Comparison of ENCODE assay signal across 23 mouse cellular contexts in the genomic region with DNA sequence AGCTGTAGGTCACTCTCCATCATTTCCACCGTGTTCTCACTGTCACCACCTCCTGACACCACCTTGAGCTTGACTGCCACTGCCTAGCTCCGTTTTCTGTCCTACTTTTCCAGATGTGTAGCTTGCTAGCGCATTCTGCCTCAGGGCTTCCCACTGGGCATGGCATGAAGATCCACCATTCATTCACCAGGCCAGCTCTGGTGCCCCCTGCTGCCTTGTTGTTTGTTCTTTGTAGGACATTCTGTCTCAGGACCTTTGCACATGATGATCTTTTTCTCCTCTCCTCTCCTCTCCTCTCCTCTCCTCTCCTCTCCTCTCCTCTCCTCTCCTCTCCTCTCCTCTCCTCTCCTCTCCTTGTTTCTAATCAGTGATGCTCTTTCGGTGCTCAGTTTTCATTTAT. TPM values are rescaled to one million over a fixed set of nuclear protein-coding genes. Genes with fewer than 3 reads are reported as not detected.
A peak's percentile ranks its signal among the peaks of the same experiment; 100 is the strongest.
DNase-seq lines count a peak whose midpoint lies in the region; ATAC-seq and TF ChIP-seq lines count a peak whose summit lies in the region.
"Had no signal": no experiment of that assay in that cellular context is flagged by ENCODE, and none has a peak within 500 bp of the region (broad histone marks: within the 10 kb centered on the region; RNA-seq: fewer than 3 reads in every experiment).

No protein-coding gene starts in this region.

- H3K9me3 ChIP-seq in heart, postnatal 0 days (replicated peaks; ENCODE audit: control insufficient read depth, low read length): no peaks in the 10 kb centered on the region
- no peaks in the 10 kb centered on the region for H3K9me3 ChIP-seq in liver, embryonic 16.5 days (replicated peaks; ENCODE audit: control insufficient read depth, low read length)
- H3K9me3 ChIP-seq in stomach, postnatal 0 days (ENCODE audit: control insufficient read depth, low read length): no peaks in the 10 kb centered on the region
- H3K9me3 ChIP-seq in midbrain, embryonic 13.5 days: no peaks in the 10 kb centered on the region
- H3K9me3 ChIP-seq: kidney, embryonic 15.5 days; limb, embryonic 12.5 days; midbrain, embryonic 15.5 days had no signal

- H3K4me2 ChIP-seq in heart, postnatal 0 days (ENCODE audit: low read depth, low read length): no peak overlapping the region
- H3K4me2 ChIP-seq in liver, embryonic 16.5 days (ENCODE audit: low read depth, low read length): 0 out of 2 replicates have a peak overlapping the region, but pooled peaks have one; percentile 38
- H3K4me2 ChIP-seq in stomach, postnatal 0 days (replicated peaks; ENCODE audit: low read depth): no peak overlapping the region
- no peak overlapping the region for H3K4me2 ChIP-seq in midbrain, embryonic 13.5 days (replicated peaks)
- H3K4me2 ChIP-seq: kidney, embryonic 15.5 days; limb, embryonic 12.5 days; midbrain, embryonic 15.5 days had no signal

- no peak overlapping the region for H3K9ac ChIP-seq in heart, postnatal 0 days (replicated peaks; ENCODE audit: low read depth, low read length)
- H3K9ac ChIP-seq in liver, embryonic 16.5 days (ENCODE audit: low read depth, low read length): no peak overlapping the region
- no peak overlapping the region for H3K9ac ChIP-seq in stomach, postnatal 0 days (ENCODE audit: low read length)
- H3K9ac ChIP-seq in midbrain, embryonic 13.5 days (replicated peaks): no peak overlapping the region
- H3K9ac ChIP-seq: forebrain, postnatal 0 days; kidney, embryonic 15.5 days; limb, embryonic 12.5 days; midbrain, embryonic 15.5 days had no signal

- intact Hi-C loops in heart, postnatal 10 days (cut with DNase I): no loop called here

- peaks cover 20% of the 10 kb centered on the region; the same call in 1 of the 2 replicates for H3K4me1 ChIP-seq in heart, postnatal 0 days (ENCODE audit: control insufficient read depth, insufficient read depth)
- peaks cover 37% of the 10 kb centered on the region for H3K4me1 ChIP-seq in thymus, adult 2 months (replicated peaks; ENCODE audit: control insufficient read depth, insufficient read depth, low read length)
- peaks cover 40% of the 10 kb centered on the region for H3K4me1 ChIP-seq in liver, embryonic 16.5 days (ENCODE audit: control insufficient read depth, low read depth, low read length)
- peaks cover 9% of the 10 kb centered on the region for H3K4me1 ChIP-seq in stomach, postnatal 0 days (replicated peaks; ENCODE audit: control insufficient read depth, insufficient read depth)
- peaks cover 18% of the 10 kb centered on the region for H3K4me1 ChIP-seq in midbrain, embryonic 13.5 days (replicated peaks)

- WGBS in heart, postnatal 0 days: 81% methylated on average over 4 of the region's 4 CpGs
- 72% methylated on average over 4 of the region's 4 CpGs for whole genome bisulfite sequencing in thymus, adult 2 months
- WGBS in liver, embryonic 16.5 days (ENCODE audit: insufficient replicate concordance): 51% methylated on average over 4 of the region's 4 CpGs
- 87% methylated on average over 4 of the region's 4 CpGs for WGBS in stomach, postnatal 0 days
- WGBS in midbrain, embryonic 13.5 days: 84% methylated on average over 4 of the region's 4 CpGs

- DNase-seq in heart, postnatal 0 days (ENCODE audit: low spot score): no peak
- no peak for DNase-seq in heart, postnatal 10 days
- peak; percentile 31 for DNase-seq in thymus, adult 2 months
- DNase-seq in thymus, postnatal 25 days: no peak
- DNase-seq in stomach, postnatal 0 days (ENCODE audit: low spot score): no peak
- no peak for DNase-seq in layer of hippocampus, adult 2 months (ENCODE audit: low spot score in 2 of 2)
- DNase-seq: cerebellum, adult 18-20 months; forebrain, postnatal 0 days; heart, postnatal 14 days; right cerebral cortex, postnatal 4 days had no signal

- no peak for TF ChIP-seq CTCF in heart, postnatal 0 days (IDR thresholded peaks at IDR 0.05; ENCODE audit: low read depth)
- TF ChIP-seq CTCF in thymus, adult 2 months (IDR thresholded peaks at IDR 0.05; ENCODE audit: borderline replicate concordance, control insufficient read depth, extremely low read depth, insufficient read depth, low read length, poor library complexity): no peak
- TF ChIP-seq CTCF in stomach, postnatal 0 days (IDR thresholded peaks at IDR 0.05; ENCODE audit: low read depth): peak; percentile 12; the same call in 1 of the 2 replicates
- TF ChIP-seq CTCF in layer of hippocampus, adult 2 months (conservative IDR thresholded peaks at IDR 0.05): no peak

- peak overlapping the region; percentile 34; the same call in 1 of the 2 replicates for H3K27ac ChIP-seq in heart, postnatal 0 days (ENCODE audit: low read depth)
- peak overlapping the region; percentile 88 for H3K27ac ChIP-seq in thymus, adult 2 months (ENCODE audit: control insufficient read depth, insufficient read depth, low read length)
- peak overlapping the region; percentile 86 for H3K27ac ChIP-seq in liver, embryonic 16.5 days (ENCODE audit: low read length)
- 0 out of 2 replicates have a peak overlapping the region, but pooled peaks have one; percentile 35 for H3K27ac ChIP-seq in stomach, postnatal 0 days (replicated peaks)
- no peak overlapping the region for H3K27ac ChIP-seq in layer of hippocampus, adult 2 months
- no peak overlapping the region for H3K27ac ChIP-seq in midbrain, embryonic 13.5 days
- H3K27ac ChIP-seq: kidney, embryonic 15.5 days; limb, embryonic 12.5 days; midbrain, embryonic 15.5 days had no signal

- peaks cover 14% of the 10 kb centered on the region; the same call in 1 of the 2 replicates for H3K36me3 ChIP-seq in heart, postnatal 0 days (replicated peaks; ENCODE audit: control insufficient read depth, insufficient read depth, low read length)
- H3K36me3 ChIP-seq in thymus, adult 2 months (ENCODE audit: control insufficient read depth, insufficient read depth, low read length): no peaks in the 10 kb centered on the region
- no peaks in the 10 kb centered on the region; the same call in 1 of the 2 replicates for H3K36me3 ChIP-seq in liver, embryonic 16.5 days (ENCODE audit: control insufficient read depth, insufficient read depth)
- no peaks in the 10 kb centered on the region for H3K36me3 ChIP-seq in stomach, postnatal 0 days (ENCODE audit: control insufficient read depth, insufficient read depth, low read length)
- no peaks in the 10 kb centered on the region for H3K36me3 ChIP-seq in midbrain, embryonic 13.5 days
- H3K36me3 ChIP-seq: kidney, embryonic 15.5 days; midbrain, embryonic 15.5 days had no signal

- no peak for ATAC-seq in heart, postnatal 0 days (ENCODE audit: insufficient read depth, low read depth)
- no peak for ATAC-seq in liver, embryonic 16.5 days (ENCODE audit: low read depth)
- no peak for ATAC-seq in stomach, postnatal 0 days (ENCODE audit: low FRiP score, low TSS enrichment)
- no peak for ATAC-seq in midbrain, embryonic 13.5 days
- ATAC-seq: forebrain, postnatal 0 days; hindbrain, embryonic 16.5 days; midbrain, embryonic 15.5 days; Patski had no signal

- no peaks in the 10 kb centered on the region for H3K27me3 ChIP-seq in heart, postnatal 0 days (ENCODE audit: control insufficient read depth, insufficient read depth, low read length)
- no peaks in the 10 kb centered on the region for H3K27me3 ChIP-seq in thymus, adult 2 months (ENCODE audit: control insufficient read depth, insufficient read depth, low read length)
- H3K27me3 ChIP-seq in liver, embryonic 16.5 days (ENCODE audit: control insufficient read depth, insufficient read depth, low read depth, low read length): no peaks in the 10 kb centered on the region
- no peaks in the 10 kb centered on the region for H3K27me3 ChIP-seq in stomach, postnatal 0 days (ENCODE audit: control insufficient read depth, insufficient read depth, low read length)
- 0 out of 2 replicates have a peak, but pooled peaks cover 6% of the 10 kb centered on the region for H3K27me3 ChIP-seq in midbrain, embryonic 13.5 days
- H3K27me3 ChIP-seq: kidney, embryonic 15.5 days; limb, embryonic 12.5 days; midbrain, embryonic 15.5 days; Patski had no signal

- TF ChIP-seq POLR2A in thymus, adult 2 months (IDR thresholded peaks at IDR 0.05; ENCODE audit: control insufficient read depth, extremely low read depth, insufficient read depth, low read length, poor library complexity): no peak

- no peak for TF ChIP-seq EP300 in heart, postnatal 0 days (IDR thresholded peaks at IDR 0.05; ENCODE audit: low read depth)
- no peak for TF ChIP-seq EP300 in stomach, postnatal 0 days (optimal IDR thresholded peaks at IDR 0.05)

- no peak overlapping the region for H3K4me3 ChIP-seq in heart, postnatal 0 days (ENCODE audit: low read depth, low read length)
- H3K4me3 ChIP-seq in thymus, adult 2 months (ENCODE audit: control insufficient read depth, insufficient read depth, low read length): no peak overlapping the region
- H3K4me3 ChIP-seq in liver, embryonic 16.5 days (ENCODE audit: low read depth, low read length): no peak overlapping the region
- no peak overlapping the region for H3K4me3 ChIP-seq in stomach, postnatal 0 days (ENCODE audit: low read depth, low read length)
- H3K4me3 ChIP-seq in layer of hippocampus, adult 2 months: no peak overlapping the region
- no peak overlapping the region for H3K4me3 ChIP-seq in midbrain, embryonic 13.5 days (replicated peaks)
- H3K4me3 ChIP-seq: kidney, embryonic 15.5 days; limb, embryonic 12.5 days; midbrain, embryonic 15.5 days had no signal

RNA-seq across cellular contexts. Expression of gene Tmem268, which starts 4.2 kb away (rescaled TPM):
- 5.2 and 10.0 TPM in 2 replicates for total RNA-seq in heart, postnatal 0 days (2014; rRNA removed; ENCODE audit: low replicate concordance)
- polyA plus RNA-seq in heart, postnatal 0 days (2015; fragmentation: Nextera tagmentation; extraction: Ambion mirVana): 4.6 and 4.7 TPM in 2 replicates
- total RNA-seq in heart, postnatal 10 days (2021): 1 to 10 TPM; 5.9 to 6.5 TPM
- polyA plus RNA-seq in thymus, adult 2 months (2012; rRNA removed): 15.7 and 20.9 TPM in 2 replicates
- 10.2 and 11.3 TPM in 2 replicates for polyA plus RNA-seq in liver, embryonic 16.5 days (2015; fragmentation: Nextera tagmentation; extraction: Ambion mirVana)
- 4.3 and 4.9 TPM in 2 replicates for polyA plus RNA-seq in stomach, postnatal 0 days (2015; fragmentation: Nextera tagmentation; extraction: Ambion mirVana)
- 1 to 10 TPM; 5.8 to 8.3 TPM for total RNA-seq in layer of hippocampus, adult 2 months (2021)
- 2.7 and 2.8 TPM in 2 replicates for polyA plus RNA-seq in midbrain, embryonic 13.5 days (2015; fragmentation: Nextera tagmentation; extraction: Ambion mirVana)

RNA-seq across cellular contexts. Expression of gene Atp6v1g1, which starts 18.2 kb away (rescaled TPM):
- 120 and 148 TPM in 2 replicates for total RNA-seq in heart, postnatal 0 days (2014; rRNA removed; ENCODE audit: low replicate concordance)
- polyA plus RNA-seq in heart, postnatal 0 days (2015; fragmentation: Nextera tagmentation; extraction: Ambion mirVana): 278 and 279 TPM in 2 replicates
- 100 to 1,000 TPM; 161 to 165 TPM for total RNA-seq in heart, postnatal 10 days (2021)
- 39.4 and 41.5 TPM in 2 replicates for polyA plus RNA-seq in thymus, adult 2 months (2012; rRNA removed)
- 123 and 130 TPM in 2 replicates for polyA plus RNA-seq in liver, embryonic 16.5 days (2015; fragmentation: Nextera tagmentation; extraction: Ambion mirVana)
- polyA plus RNA-seq in stomach, postnatal 0 days (2015; fragmentation: Nextera tagmentation; extraction: Ambion mirVana): 221 and 234 TPM in 2 replicates
- 100 to 1,000 TPM; 119 to 128 TPM for total RNA-seq in layer of hippocampus, adult 2 months (2021)
- polyA plus RNA-seq in midbrain, embryonic 13.5 days (2015; fragmentation: Nextera tagmentation; extraction: Ambion mirVana): 461 and 466 TPM in 2 replicates

RNA-seq across cellular contexts. Expression of gene Gm11213, which starts 42.3 kb away (rescaled TPM):
- not detected in 2 replicates for total RNA-seq in heart, postnatal 0 days (2014; rRNA removed; ENCODE audit: low replicate concordance)
- polyA plus RNA-seq in heart, postnatal 0 days (2015; fragmentation: Nextera tagmentation; extraction: Ambion mirVana): not detected in 2 replicates
- not detected for total RNA-seq in heart, postnatal 10 days (2021)
- polyA plus RNA-seq in thymus, adult 2 months (2012; rRNA removed): not detected in 2 replicates
- polyA plus RNA-seq in liver, embryonic 16.5 days (2015; fragmentation: Nextera tagmentation; extraction: Ambion mirVana): not detected in 2 replicates
- polyA plus RNA-seq in stomach, postnatal 0 days (2015; fragmentation: Nextera tagmentation; extraction: Ambion mirVana): not detected in 2 replicates
- total RNA-seq in layer of hippocampus, adult 2 months (2021): not detected
- not detected in 2 replicates for polyA plus RNA-seq in midbrain, embryonic 13.5 days (2015; fragmentation: Nextera tagmentation; extraction: Ambion mirVana)
- total RNA-seq: adrenal gland, postnatal 4 days; forebrain, postnatal 0 days; gastrocnemius, adult 8-10 months; heart, adult 8-10 months; heart, postnatal 14 days; layer of hippocampus, adult 18-20 months; left cerebral cortex, adult 18-20 months had no signal
- polyA plus RNA-seq: embryonic facial prominence, embryonic 11.5 days; forebrain, postnatal 0 days; hindbrain, embryonic 16.5 days; kidney, embryonic 15.5 days; limb, embryonic 12.5 days; midbrain, embryonic 15.5 days; Patski had no signal

RNA-seq across cellular contexts. Expression of gene Tex48, which starts 59.5 kb away (rescaled TPM):
- total RNA-seq in heart, postnatal 0 days (2014; rRNA removed; ENCODE audit: low replicate concordance): not detected in 2 replicates
- polyA plus RNA-seq in heart, postnatal 0 days (2015; fragmentation: Nextera tagmentation; extraction: Ambion mirVana): not detected in 2 replicates
- total RNA-seq in heart, postnatal 10 days (2021): not detected
- 0.28 TPM in 1 of 2 replicates, not detected in the other for polyA plus RNA-seq in thymus, adult 2 months (2012; rRNA removed)
- not detected in 2 replicates for polyA plus RNA-seq in liver, embryonic 16.5 days (2015; fragmentation: Nextera tagmentation; extraction: Ambion mirVana)
- polyA plus RNA-seq in stomach, postnatal 0 days (2015; fragmentation: Nextera tagmentation; extraction: Ambion mirVana): not detected in 2 replicates
- total RNA-seq in layer of hippocampus, adult 2 months (2021): not detected
- polyA plus RNA-seq in midbrain, embryonic 13.5 days (2015; fragmentation: Nextera tagmentation; extraction: Ambion mirVana): not detected in 2 replicates
- total RNA-seq: adrenal gland, postnatal 4 days; forebrain, postnatal 0 days; gastrocnemius, adult 8-10 months; heart, adult 8-10 months; heart, postnatal 14 days; layer of hippocampus, adult 18-20 months; left cerebral cortex, adult 18-20 months had no signal
- polyA plus RNA-seq: embryonic facial prominence, embryonic 11.5 days; forebrain, postnatal 0 days; hindbrain, embryonic 16.5 days; kidney, embryonic 15.5 days; limb, embryonic 12.5 days; midbrain, embryonic 15.5 days; Patski had no signal

Comparison
In these comparisons a context has a peak if more than half of its experiments do, and no peak if none do; other contexts are left out.
1. H3K27ac ChIP-seq: peak in heart, postnatal 0 days (single experiment), thymus, adult 2 months (single experiment), liver, embryonic 16.5 days (single experiment) and stomach, postnatal 0 days (single experiment); none in layer of hippocampus, adult 2 months (single experiment) and midbrain, embryonic 13.5 days (single experiment).